Mouse (Mus musculus): ENCODE data around the gene Dip2a. TPM values are rescaled to one million over a fixed set of nuclear protein-coding genes. Genes with fewer than 3 reads are reported as not detected.

The Dip2a gene
- polyA plus RNA-seq, 1 experiment from 2014 or later: 4.0 TPM

DNA sequence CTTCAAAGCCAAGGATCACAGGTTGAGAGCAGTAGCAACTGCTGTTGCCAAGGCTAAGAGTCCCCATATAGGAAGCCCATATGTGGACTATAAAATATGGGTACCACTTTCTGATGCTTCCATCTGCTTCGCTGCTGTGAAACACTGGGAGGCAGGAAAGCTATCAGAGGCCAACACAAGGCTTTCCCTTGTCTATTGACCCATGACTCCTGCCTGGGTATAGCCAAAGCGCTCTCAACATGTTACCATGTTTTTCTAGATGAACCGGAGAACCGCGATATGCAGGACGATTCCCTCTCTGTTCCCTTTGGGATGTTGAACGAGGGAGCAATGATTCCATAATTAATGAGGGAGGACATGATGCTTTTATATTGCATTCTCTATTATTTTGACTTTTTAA is 134.3 kb downstream of the Dip2a start:
- DNase-seq (ENCODE audit: low spot score) (peak; percentile 11), ATAC-seq (ENCODE audit: low FRiP score, low TSS enrichment) (no peak)
- Histone ChIP-seq H3K4me1 (replicated peaks; ENCODE audit: control insufficient read depth, insufficient read depth) (no peaks in the 10 kb centered on the region), H3K27me3 (ENCODE audit: control insufficient read depth, insufficient read depth, low read length) (no peaks in the 10 kb centered on the region), H3K4me3 (ENCODE audit: low read depth, low read length) (no peak overlapping the region), H3K9me3 (ENCODE audit: control insufficient read depth, low read length) (peaks cover 2% of the 10 kb centered on the region; the same call in 1 of the 2 replicates), H3K9ac (ENCODE audit: low read length) (no peak overlapping the region), H3K4me2 (replicated peaks; ENCODE audit: low read depth) (no peak overlapping the region), H3K27ac (replicated peaks) (no peak overlapping the region), H3K36me3 (ENCODE audit: control insufficient read depth, insufficient read depth, low read length) (peaks cover 17% of the 10 kb centered on the region)
- WGBS: 95% methylated on average over 7 of the region's 7 CpGs
- TF ChIP-seq CTCF (IDR thresholded peaks at IDR 0.05; ENCODE audit: low read depth): no peak
- TF ChIP-seq EP300 (optimal IDR thresholded peaks at IDR 0.05): no peak

Other genes starting within 250 kb of the Dip2a start
- gene Slc5a4b, start 234.3 kb downstream of the Dip2a start, polyA plus RNA-seq (2015; fragmentation: Nextera tagmentation; extraction: Ambion mirVana): 0.04 and 0.06 TPM in 2 replicates
- not detected in 2 replicates for gene Slc5a4a, start 197.8 kb downstream of the Dip2a start, polyA plus RNA-seq (2015; fragmentation: Nextera tagmentation; extraction: Ambion mirVana)
- gene Prmt2, start 107.4 kb downstream of the Dip2a start, polyA plus RNA-seq (2015; fragmentation: Nextera tagmentation; extraction: Ambion mirVana): 26.3 and 28.0 TPM in 2 replicates
- gene S100b, start 91.4 kb downstream of the Dip2a start, polyA plus RNA-seq (2015; fragmentation: Nextera tagmentation; extraction: Ambion mirVana): 2.1 and 2.6 TPM in 2 replicates
- 1.2 and 1.5 TPM in 2 replicates for gene AC141477.1, start 95.2 kb upstream of the Dip2a start, polyA plus RNA-seq (2015; fragmentation: Nextera tagmentation; extraction: Ambion mirVana)
- gene Pcnt, start 97.5 kb upstream of the Dip2a start, polyA plus RNA-seq (2015; fragmentation: Nextera tagmentation; extraction: Ambion mirVana): 4.9 and 5.1 TPM in 2 replicates
- gene 2610028H24Rik, start 103.8 kb upstream of the Dip2a start, polyA plus RNA-seq (2015; fragmentation: Nextera tagmentation; extraction: Ambion mirVana): 0.07 and 0.10 TPM in 2 replicates
- 22.7 and 24.4 TPM in 2 replicates for gene Mcm3ap, start 123.6 kb upstream of the Dip2a start, polyA plus RNA-seq (2015; fragmentation: Nextera tagmentation; extraction: Ambion mirVana)
- gene Ybey, start 123.8 kb upstream of the Dip2a start, polyA plus RNA-seq (2015; fragmentation: Nextera tagmentation; extraction: Ambion mirVana): 3.4 and 3.7 TPM in 2 replicates
- gene Lss, start 186.3 kb upstream of the Dip2a start, polyA plus RNA-seq (2015; fragmentation: Nextera tagmentation; extraction: Ambion mirVana): 27.1 and 31.8 TPM in 2 replicates
- gene Spatc1l, start 217.0 kb upstream of the Dip2a start, polyA plus RNA-seq (2015; fragmentation: Nextera tagmentation; extraction: Ambion mirVana): not detected in 2 replicates
- gene Ftcd, start 230.4 kb upstream of the Dip2a start, polyA plus RNA-seq (2015; fragmentation: Nextera tagmentation; extraction: Ambion mirVana): 0.22 and 0.42 TPM in 2 replicates